Mouse (Mus musculus) lung, embryonic 16.5 days (tissue): Measurements from ENCODE around the gene Tjp1. TPM values are rescaled to one million over a fixed set of nuclear protein-coding genes. Genes with fewer than 3 reads are reported as not detected.

Experiments used
- ATAC-seq: fragments of 200-750 bp; cut with Nextera tagmentation; 2 replicates; pipeline ENCODE4 v1.8.0; 2017; ENCODE audit warnings: low read depth, mild to moderate bottlenecking, moderate library complexity
- H3K27ac ChIP-seq: fragments of 300-500 bp; sonication (generic); 2 replicates; pipeline ENCODE4 v1.5.1; 2014; ENCODE audit warnings: mild to moderate bottlenecking, control low read depth, low read length
- H3K27me3 ChIP-seq: fragments of 300-500 bp; sonication (generic); 2 replicates; pipeline ENCODE4 v1.6.1; 2014; ENCODE audit warnings: low read depth, low read length, mixed read lengths; ENCODE audit not compliant: control insufficient read depth, insufficient read depth
- H3K36me3 ChIP-seq: fragments of 300-500 bp; sonication (generic); 2 replicates; pipeline ENCODE4 v1.6.1; 2014; ENCODE audit warnings: low read length; ENCODE audit not compliant: control insufficient read depth, insufficient read depth
- H3K4me1 ChIP-seq: fragments of 300-500 bp; sonication (generic); replicated peaks from 2 replicates; pipeline ENCODE4 v1.6.1; 2014; ENCODE audit warnings: low read length, mixed read lengths; ENCODE audit not compliant: control insufficient read depth, insufficient read depth
- H3K4me2 ChIP-seq: fragments of 300-500 bp; sonication (generic); 2 replicates; pipeline ENCODE4 v1.6.1; 2014; ENCODE audit warnings: low read depth, low read length, control low read depth
- H3K4me3 ChIP-seq: fragments of 300-500 bp; sonication (generic); 2 replicates; pipeline ENCODE4 v1.5.1; 2014; ENCODE audit warnings: mild to moderate bottlenecking, low read length, control low read depth
- H3K9ac ChIP-seq: fragments of 300-500 bp; sonication (generic); 2 replicates; pipeline ENCODE4 v1.6.1; 2014; ENCODE audit warnings: low read length, control low read depth
- H3K9me3 ChIP-seq: fragments of 300-500 bp; sonication (generic); 2 replicates; pipeline ENCODE4 v1.6.1; 2016; ENCODE audit warnings: low read length; ENCODE audit not compliant: control insufficient read depth
- WGBS: fragments of 180-500 bp; shearing (Covaris S2); extraction: QIAGEN DNeasy Blood & Tissue Kit; methylation state at CpG from one replicate; pipeline ENCODE4 v1.1.7; 2014; 5-methylcytosine and 5-hydroxymethylcytosine counted together
- polyA plus RNA-seq: library from polyadenylated mRNA; unstranded; fragments of >200 nt; fragmentation: Nextera tagmentation; extraction: Ambion mirVana; gene quantifications from 2 replicates; pipeline ENCODE4 v1.2.1, GENCODE M21; 2015

The Tjp1 gene
- polyA plus RNA-seq, 1 experiment from 2014 or later: 41.1 TPM

DNA sequence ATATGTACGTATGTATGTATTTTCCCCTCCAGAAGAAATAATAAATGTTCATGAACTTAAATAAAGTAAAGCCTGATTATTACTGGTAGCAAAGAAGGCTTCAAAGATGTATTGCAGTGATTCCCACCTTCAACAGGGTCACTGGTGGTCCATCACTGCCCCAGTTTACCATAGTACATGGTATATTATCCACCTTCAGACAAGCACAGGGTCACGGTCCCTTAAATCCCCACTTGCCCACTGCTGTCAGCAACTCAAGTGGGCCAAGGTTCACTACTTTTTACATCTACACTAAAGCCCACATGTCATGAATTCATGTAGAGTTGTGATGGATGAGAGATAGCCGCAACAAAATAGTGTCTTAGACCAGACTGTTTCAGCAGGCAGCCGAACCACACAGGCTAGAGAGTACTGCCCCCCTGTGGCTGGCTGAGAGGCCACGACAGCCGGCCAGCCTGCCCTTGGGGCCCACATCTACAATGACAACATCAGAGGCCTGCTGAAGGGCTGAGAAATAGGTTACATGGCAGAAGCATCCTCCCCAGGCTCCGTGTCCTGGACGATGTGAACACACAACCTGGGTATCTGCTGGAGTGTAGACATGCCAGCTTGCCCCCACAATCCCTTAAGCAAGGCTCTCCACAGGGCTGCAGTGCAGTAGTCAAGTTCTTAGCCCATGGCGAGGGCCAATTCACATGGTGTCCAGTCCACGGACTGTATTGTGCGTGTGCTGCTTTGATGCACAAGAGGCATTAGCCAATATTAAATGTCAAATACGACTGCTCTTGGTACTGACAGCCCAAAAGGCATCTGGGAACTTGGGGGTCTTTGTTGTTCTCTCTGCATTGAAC, 29.6 kb downstream of the Tjp1 start:
- Histone ChIP-seq H3K36me3 (no peaks in the 10 kb centered on the region), H3K27me3 (no peaks in the 10 kb centered on the region), H3K4me1 (no peaks in the 10 kb centered on the region), H3K9me3 (no peaks in the 10 kb centered on the region), H3K4me2 (no peak overlapping the region), H3K4me3 (no peak overlapping the region), H3K9ac (no peak overlapping the region), H3K27ac (no peak overlapping the region)
- ATAC-seq: peak; percentile 79; the same call in 1 of the 2 replicates
- WGBS: 51% methylated on average over 12 of the region's 12 CpGs

DNA sequence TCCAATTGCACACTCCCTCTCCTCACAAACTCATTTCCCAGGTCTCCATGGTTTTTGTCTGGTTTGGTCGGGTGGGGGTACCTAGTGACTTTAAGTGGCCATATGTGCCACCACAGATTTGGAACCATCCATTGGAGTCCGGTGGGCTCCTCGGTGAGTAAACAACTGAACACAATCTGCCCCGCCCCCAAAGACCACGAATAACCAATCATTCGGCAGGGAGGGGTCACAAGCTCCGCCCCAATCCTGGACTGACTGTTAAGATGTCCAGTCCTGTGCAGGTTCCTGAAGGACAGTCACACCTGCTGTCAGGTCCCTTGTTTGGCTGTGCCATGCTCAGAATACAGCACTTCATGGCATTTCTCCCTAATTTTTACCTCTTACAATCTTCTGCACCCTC, 37.1 kb downstream of the Tjp1 start:
- Histone ChIP-seq H3K9ac (no peak overlapping the region), H3K4me2 (no peak overlapping the region), H3K9me3 (no peaks in the 10 kb centered on the region), H3K27ac (no peak overlapping the region), H3K27me3 (no peaks in the 10 kb centered on the region), H3K4me3 (no peak overlapping the region), H3K4me1 (peaks cover 4% of the 10 kb centered on the region; the same call in 1 of the 2 replicates), H3K36me3 (no peaks in the 10 kb centered on the region)
- WGBS: 79% methylated on average over 7 of the region's 7 CpGs
- ATAC-seq: no peak

DNA sequence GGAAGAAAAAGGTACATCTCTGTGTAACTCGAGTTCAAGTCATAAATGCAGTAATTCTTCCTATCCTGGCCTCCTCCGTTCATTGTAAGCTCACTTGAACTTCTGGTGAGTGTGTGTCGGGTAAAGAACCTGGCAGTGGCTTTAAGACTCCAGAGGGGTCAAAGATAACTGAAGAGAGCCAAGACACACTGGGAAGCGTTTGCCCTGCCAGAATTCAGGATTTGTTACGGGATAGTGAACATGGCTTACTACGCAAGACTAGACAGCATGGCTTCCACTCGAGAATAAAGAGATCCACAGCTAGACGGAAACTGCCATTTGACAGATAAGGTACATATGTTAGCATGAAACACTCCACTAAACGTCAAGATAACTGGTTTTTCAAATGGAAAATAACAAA, 37.8 kb downstream of the Tjp1 start:
- ATAC-seq: no peak
- Histone ChIP-seq H3K27ac (no peak overlapping the region), H3K9me3 (no peaks in the 10 kb centered on the region), H3K27me3 (no peaks in the 10 kb centered on the region), H3K36me3 (no peaks in the 10 kb centered on the region), H3K4me1 (peaks cover 4% of the 10 kb centered on the region; the same call in 1 of the 2 replicates), H3K4me2 (no peak overlapping the region), H3K4me3 (no peak overlapping the region), H3K9ac (no peak overlapping the region)
- WGBS: 65% methylated on average over 9 of the region's 9 CpGs

DNA sequence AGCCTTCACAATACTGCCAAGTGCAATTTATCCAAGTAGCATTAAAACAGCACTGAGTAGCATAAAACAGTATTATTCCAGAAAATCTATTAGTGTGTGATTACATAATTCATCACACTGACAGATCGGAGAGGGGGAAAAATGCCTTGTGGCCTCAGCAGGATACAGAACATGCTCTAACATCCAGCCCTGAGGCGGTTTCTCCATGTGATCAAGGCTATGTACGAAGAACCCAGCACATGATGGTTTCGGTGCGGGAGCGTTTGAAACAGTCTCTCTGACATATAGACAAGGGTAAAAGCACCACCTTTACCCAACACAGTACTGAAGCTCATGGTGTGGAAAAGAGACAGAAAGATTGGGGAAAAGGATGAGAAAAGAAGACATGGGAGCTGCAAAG, 38.4 kb downstream of the Tjp1 start:
- H3K9me3 ChIP-seq: no peaks in the 10 kb centered on the region
- H3K27me3 ChIP-seq: no peaks in the 10 kb centered on the region
- no peak overlapping the region for H3K9ac ChIP-seq
- ATAC-seq: no peak
- no peak overlapping the region for H3K4me3 ChIP-seq
- H3K4me2 ChIP-seq: no peak overlapping the region
- no peaks in the 10 kb centered on the region for H3K36me3 ChIP-seq
- H3K27ac ChIP-seq: no peak overlapping the region
- WGBS: 88% methylated on average over 6 of the region's 6 CpGs
- peaks cover 4% of the 10 kb centered on the region; the same call in 1 of the 2 replicates for H3K4me1 ChIP-seq

DNA sequence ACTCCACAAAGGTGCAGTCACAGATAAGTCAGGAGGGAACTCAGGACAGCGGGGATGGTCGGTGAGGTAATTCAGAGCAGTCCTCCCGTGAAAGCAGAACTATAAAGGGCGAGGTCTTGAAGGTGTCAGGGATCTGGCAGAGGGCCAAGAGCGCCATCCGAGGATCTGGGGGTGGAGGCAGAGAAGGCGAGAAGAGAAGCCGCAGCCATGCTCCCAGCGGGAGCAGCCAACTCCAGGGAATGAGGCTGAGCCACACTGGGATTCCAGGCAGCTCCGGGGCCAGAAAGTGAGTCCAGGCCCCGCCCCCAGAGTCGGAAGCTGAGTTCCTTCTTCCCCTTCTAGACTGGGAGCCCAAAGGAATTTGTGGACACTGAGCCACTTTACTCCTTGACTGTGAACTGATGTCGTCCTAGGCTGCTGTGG, 41.3 kb downstream of the Tjp1 start:
- Histone ChIP-seq H3K9me3 (no peaks in the 10 kb centered on the region), H3K4me3 (peak overlapping the region; percentile 33), H3K27ac (no peak overlapping the region), H3K4me1 (peaks cover 4% of the 10 kb centered on the region; the same call in 1 of the 2 replicates), H3K27me3 (no peaks in the 10 kb centered on the region), H3K36me3 (no peaks in the 10 kb centered on the region), H3K4me2 (peak overlapping the region; percentile 67), H3K9ac (peak overlapping the region; percentile 54; the same call in 1 of the 2 replicates)
- 8% methylated on average over 13 of the region's 13 CpGs for WGBS
- peak; percentile 85 for ATAC-seq

DNA sequence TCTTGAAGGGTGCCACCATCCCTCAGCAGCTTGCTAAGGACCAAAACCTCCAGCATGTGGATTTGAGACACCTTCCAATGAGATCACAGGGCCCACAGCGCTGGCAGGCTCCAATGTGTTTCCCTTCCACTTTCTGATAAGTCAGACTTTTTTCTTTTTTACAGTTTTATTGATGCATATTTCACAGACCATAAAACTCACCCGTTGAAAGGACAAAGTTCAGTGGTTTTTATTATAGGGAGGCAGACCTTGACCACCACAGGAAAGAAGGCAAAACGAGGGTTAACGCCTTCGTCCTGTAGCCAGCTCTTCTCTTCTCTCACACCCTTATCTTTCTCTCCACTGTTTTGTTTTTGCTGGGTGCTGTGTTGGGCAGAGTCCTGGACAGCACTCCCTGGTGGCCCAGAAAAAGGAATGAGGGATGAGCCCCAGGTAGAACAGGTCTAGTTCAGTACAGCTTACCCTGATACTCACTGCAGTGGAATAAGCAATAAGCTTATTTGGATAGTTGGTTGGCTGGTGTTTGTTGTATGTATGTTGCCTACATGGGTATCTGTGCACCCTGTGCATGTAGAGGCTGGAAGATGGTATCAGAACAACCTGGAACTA, 43.3 kb downstream of the Tjp1 start:
- ATAC-seq: no peak

DNA sequence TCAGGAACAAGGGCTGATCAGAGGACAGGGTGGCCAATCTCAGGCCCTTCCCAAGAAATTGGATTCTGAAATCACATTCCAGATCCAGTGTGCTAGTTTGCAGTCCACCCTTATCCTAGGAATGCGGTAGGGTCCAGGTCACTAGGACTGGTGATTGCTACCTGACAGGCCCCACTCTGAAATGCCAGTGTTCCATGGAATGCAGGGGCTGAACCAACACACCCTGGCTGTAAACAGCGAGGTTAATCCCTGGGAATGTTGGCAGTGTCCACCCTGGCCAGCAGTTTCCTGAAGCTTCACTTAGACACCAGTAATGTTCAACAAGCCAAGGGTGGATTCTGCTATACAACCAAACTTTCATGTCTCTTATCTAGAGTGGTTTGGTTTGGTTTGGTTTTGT, 45.4 kb downstream of the Tjp1 start:
- no peaks in the 10 kb centered on the region for H3K9me3 ChIP-seq
- no peaks in the 10 kb centered on the region for H3K27me3 ChIP-seq
- H3K4me1 ChIP-seq: peaks cover 4% of the 10 kb centered on the region; the same call in 1 of the 2 replicates
- no peak overlapping the region for H3K4me3 ChIP-seq
- no peaks in the 10 kb centered on the region for H3K36me3 ChIP-seq
- H3K9ac ChIP-seq: no peak overlapping the region
- no peak overlapping the region for H3K4me2 ChIP-seq
- 0 out of 2 replicates have a peak, but pooled peaks have one; percentile 23 for ATAC-seq
- H3K27ac ChIP-seq: no peak overlapping the region
- WGBS: 46% methylated on average over 2 of the region's 2 CpGs

More for the DNA sequence above, 43.3 kb downstream of the Tjp1 start:
- H3K9me3 ChIP-seq: no peaks in the 10 kb centered on the region
- no peak overlapping the region for H3K9ac ChIP-seq
- peaks cover 4% of the 10 kb centered on the region; the same call in 1 of the 2 replicates for H3K4me1 ChIP-seq
- no peaks in the 10 kb centered on the region for H3K27me3 ChIP-seq
- no peak overlapping the region for H3K4me2 ChIP-seq
- H3K4me3 ChIP-seq: no peak overlapping the region
- no peak overlapping the region for H3K27ac ChIP-seq
- H3K36me3 ChIP-seq: no peaks in the 10 kb centered on the region
- 51% methylated on average over 5 of the region's 5 CpGs for WGBS

DNA sequence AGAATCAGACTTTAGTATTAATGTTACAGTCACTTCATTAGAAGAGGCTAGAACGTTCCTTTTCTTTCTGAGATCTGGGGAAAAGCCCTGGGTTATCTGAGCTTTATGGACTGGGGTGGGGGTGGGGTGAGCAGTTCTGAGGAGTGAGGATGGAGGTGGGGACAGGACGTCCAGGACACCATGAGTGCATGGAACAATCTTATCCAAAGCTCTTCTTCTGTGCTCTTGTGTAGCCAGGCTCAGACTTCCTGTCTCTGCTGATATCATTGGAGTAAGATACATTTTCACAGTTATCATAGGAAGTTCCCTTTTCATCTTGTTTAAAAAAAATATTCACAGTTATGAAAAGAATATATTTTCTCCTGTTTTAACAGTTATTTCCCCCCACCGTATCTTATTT, 55.5 kb downstream of the Tjp1 start:
- Histone ChIP-seq H3K27ac (no peak overlapping the region), H3K9ac (no peak overlapping the region), H3K4me1 (peaks cover 19% of the 10 kb centered on the region), H3K4me3 (no peak overlapping the region), H3K27me3 (no peaks in the 10 kb centered on the region), H3K9me3 (no peaks in the 10 kb centered on the region), H3K36me3 (no peaks in the 10 kb centered on the region), H3K4me2 (no peak overlapping the region)
- ATAC-seq: no peak
- 41% methylated on average over 3 of the region's 3 CpGs for WGBS

DNA sequence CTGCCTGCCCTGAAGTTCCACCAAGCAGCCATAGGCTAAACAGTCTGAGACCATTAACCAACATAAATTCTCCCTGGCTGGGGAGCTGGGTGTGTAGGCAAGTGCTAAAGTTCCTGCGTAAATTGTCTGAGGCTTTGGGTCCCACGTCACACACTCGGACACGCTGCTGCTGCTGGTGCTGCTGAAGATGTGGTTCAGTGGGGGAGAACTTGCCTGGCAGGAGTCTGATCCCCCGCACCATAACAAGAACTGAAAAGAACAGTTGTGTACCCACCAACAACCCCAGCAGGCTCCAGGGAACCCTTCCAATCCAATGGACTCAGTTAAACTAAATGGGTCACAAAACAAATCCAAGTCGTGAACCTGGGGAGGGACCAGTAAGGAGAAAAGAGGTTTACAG, 56.2 kb downstream of the Tjp1 start:
- no peak overlapping the region for H3K4me3 ChIP-seq
- no peak overlapping the region for H3K9ac ChIP-seq
- H3K27ac ChIP-seq: no peak overlapping the region
- ATAC-seq: no peak
- H3K36me3 ChIP-seq: no peaks in the 10 kb centered on the region
- WGBS: 81% methylated on average over 6 of the region's 6 CpGs
- no peaks in the 10 kb centered on the region for H3K27me3 ChIP-seq
- peaks cover 19% of the 10 kb centered on the region for H3K4me1 ChIP-seq
- H3K9me3 ChIP-seq: no peaks in the 10 kb centered on the region
- no peak overlapping the region for H3K4me2 ChIP-seq
